Mouse (Mus musculus) heart, adult 2 months (tissue): ENCODE measurements around the gene Tnip1. TPM values are rescaled to one million over a fixed set of nuclear protein-coding genes. Genes with fewer than 3 reads are reported as not detected.

Experiments
- DNase-seq, 2 experiments: peaks; one replicate each; pipeline ENCODE4 v3.0.0; 2021
- H3K27ac ChIP-seq: fragments of 200-600 bp; 2 replicates; pipeline ENCODE4 v1.8.1; 2022
- H3K27me3 ChIP-seq: fragments of 200-500 bp; 2 replicates; pipeline ENCODE4 v1.6.1; 2012; ENCODE audit warnings: mild to moderate bottlenecking, low read length, inconsistent platforms, mixed read lengths; ENCODE audit not compliant: control insufficient read depth, insufficient read depth
- H3K36me3 ChIP-seq: fragments of 200-500 bp; 2 replicates; pipeline ENCODE4 v1.6.1; 2012; ENCODE audit warnings: low read length, inconsistent platforms; ENCODE audit not compliant: control insufficient read depth, insufficient read depth
- H3K4me1 ChIP-seq: fragments of 200-500 bp; 2 replicates; pipeline ENCODE4 v1.6.1; 2011; ENCODE audit warnings: low read length; ENCODE audit not compliant: control insufficient read depth, insufficient read depth
- H3K4me3 ChIP-seq: fragments of 200-600 bp; 2 replicates; pipeline ENCODE4 v1.8.1; 2022
- H3K79me2 ChIP-seq: fragments of 200-500 bp; replicated peaks from 2 replicates; pipeline ENCODE4 v1.6.1; 2012; ENCODE audit warnings: mild to moderate bottlenecking, inconsistent platforms, low read length, moderate library complexity, mixed read lengths; ENCODE audit not compliant: control insufficient read depth, insufficient read depth
- H3K9ac ChIP-seq: fragments of 200-500 bp; 2 replicates; pipeline ENCODE4 v1.6.1; 2012; ENCODE audit warnings: low read depth, mild to moderate bottlenecking, control low read depth, inconsistent platforms, low read length, mixed read lengths
- CTCF ChIP-seq: fragments of 200-600 bp; IDR thresholded peaks from 2 replicates; pipeline ENCODE4 v1.8.1; 2022; ENCODE audit warnings: antibody characterized with exemption, mild to moderate bottlenecking, moderate library complexity
- EP300 ChIP-seq: fragments of 200-500 bp; IDR thresholded peaks from 2 replicates; pipeline ENCODE4 v1.6.1; 2011; ENCODE audit warnings: low read depth, low read length, control low read depth; ENCODE audit not compliant: insufficient read depth
- POLR2A ChIP-seq: fragments of 200-500 bp; IDR thresholded peaks from 2 replicates; pipeline ENCODE4 v1.6.1; 2011; ENCODE audit warnings: mild to moderate bottlenecking, low read depth, low read length, control low read depth; ENCODE audit not compliant: insufficient read depth
- WGBS: fragments of 180-500 bp; shearing (Covaris S2); methylation state at CpG from one replicate; pipeline ENCODE4 v1.1.7; 2018; 5-methylcytosine and 5-hydroxymethylcytosine counted together
- intact Hi-C: fragments of 180-260 bp; cut with DNase I; formaldehyde crosslinking; loops from one replicate; pipeline ENCODE4 v1.15.1; 2025
- polyA plus RNA-seq: library from polyadenylated mRNA; depleted of rRNA; stranded (reverse); fragments of >200 nt; gene quantifications from 2 replicates; pipeline ENCODE4 v1.2.3, GENCODE M21; 2012
- total RNA-seq, 2 experiments: library from RNA; stranded (reverse); gene quantifications; 2 replicates each; pipeline ENCODE4 v1.2.3; 2021

Tnip1 gene
- total and polyA plus RNA-seq, 3 experiments: 25.9 to 34.4 (median 31.9) TPM

GRCm38 (mm10) chr11:54871831-54872537 is 90.7 kb downstream of the Tnip1 start:
- peaks cover 5% of the 10 kb centered on the region for H3K36me3 ChIP-seq
- intact Hi-C loops: loop anchor here (10.0 kb wide), 1 partner anchor 213 kb away; no protein-coding TSS in a partner anchor
- no peak for DNase-seq

GRCm38 (mm10) chr11:54869318-54869717 is 93.4 kb downstream of the Tnip1 start:
- no peaks in the 10 kb centered on the region for H3K79me2 ChIP-seq
- no peak overlapping the region for H3K4me3 ChIP-seq
- no peaks in the 10 kb centered on the region for H3K27me3 ChIP-seq
- peaks cover 4% of the 10 kb centered on the region for H3K4me1 ChIP-seq
- intact Hi-C loops: no loop called here
- TF ChIP-seq EP300: no peak
- no peak for TF ChIP-seq POLR2A
- no peak for TF ChIP-seq CTCF
- DNase-seq: no peak
- 72% methylated on average over 3 of the region's 3 CpGs for WGBS
- peaks cover 5% of the 10 kb centered on the region for H3K36me3 ChIP-seq
- H3K27ac ChIP-seq: no peak overlapping the region
- H3K9ac ChIP-seq: no peak overlapping the region

More at GRCm38 (mm10) chr11:54871831-54872537, 90.7 kb downstream of the Tnip1 start:
- TF ChIP-seq POLR2A (no peak), EP300 (no peak), CTCF (no peak)
- H3K27me3 ChIP-seq: no peaks in the 10 kb centered on the region
- 60% methylated on average over 7 of the region's 7 CpGs for WGBS
- H3K4me3 ChIP-seq: no peak overlapping the region
- peaks cover 3% of the 10 kb centered on the region for H3K4me1 ChIP-seq
- no peaks in the 10 kb centered on the region for H3K79me2 ChIP-seq
- H3K9ac ChIP-seq: no peak overlapping the region
- H3K27ac ChIP-seq: no peak overlapping the region

- no peaks in the 10 kb centered on the region for H3K27me3 ChIP-seq
- H3K9ac ChIP-seq: no peak overlapping the region
- 68% methylated on average over 2 of the region's 2 CpGs for WGBS
- no peak overlapping the region for H3K27ac ChIP-seq
- TF ChIP-seq CTCF: no peak
- no peak for TF ChIP-seq EP300
- TF ChIP-seq POLR2A: no peak
- intact Hi-C loops: no loop called here
- no peak for DNase-seq
- no peaks in the 10 kb centered on the region for H3K79me2 ChIP-seq
- H3K36me3 ChIP-seq: peaks cover 5% of the 10 kb centered on the region
- peaks cover 4% of the 10 kb centered on the region for H3K4me1 ChIP-seq
- H3K4me3 ChIP-seq: no peak overlapping the region
Measured at GRCm38 (mm10) chr11:54868445-54868844, 94.3 kb downstream of the Tnip1 start.

GRCm38 (mm10) chr11:54867903-54868434 is 94.7 kb downstream of the Tnip1 start:
- Histone ChIP-seq H3K27me3 (no peaks in the 10 kb centered on the region), H3K79me2 (no peaks in the 10 kb centered on the region), H3K9ac (no peak overlapping the region), H3K27ac (no peak overlapping the region), H3K36me3 (peaks cover 5% of the 10 kb centered on the region), H3K4me1 (peaks cover 4% of the 10 kb centered on the region), H3K4me3 (no peak overlapping the region)
- TF ChIP-seq CTCF: no peak
- no peak for TF ChIP-seq EP300
- no peak for TF ChIP-seq POLR2A
- intact Hi-C loops: no loop called here
- DNase-seq: no peak
- WGBS: 65% methylated on average over 3 of the region's 3 CpGs

- H3K4me3 ChIP-seq: peak overlapping the region; percentile 71
- WGBS: 12% methylated on average over 5 of the region's 5 CpGs
- H3K9ac ChIP-seq: peak overlapping the region; percentile 91
- TF ChIP-seq EP300: no peak
- DNase-seq: no peak
- peaks cover 5% of the 10 kb centered on the region for H3K36me3 ChIP-seq
- no peaks in the 10 kb centered on the region for H3K27me3 ChIP-seq
- H3K79me2 ChIP-seq: no peaks in the 10 kb centered on the region
- H3K4me1 ChIP-seq: peaks cover 4% of the 10 kb centered on the region
- intact Hi-C loops: no loop called here
- H3K27ac ChIP-seq: peak overlapping the region; percentile 98
Measured at GRCm38 (mm10) chr11:54867049-54867385, 95.7 kb downstream of the Tnip1 start.
